Mouse (Mus musculus) limb, embryonic 12.5 days (tissue): ENCODE results near the gene Sema3a. TPM values are rescaled to one million over a fixed set of nuclear protein-coding genes. Genes with fewer than 3 reads are reported as not detected.

Source experiments
- ATAC-seq: fragments of 200-750 bp; cut with Nextera tagmentation; 2 replicates; pipeline ENCODE4 v1.8.0; 2017; ENCODE audit warnings: low read depth, moderate TSS enrichment; ENCODE audit not compliant: insufficient number of reproducible peaks, insufficient read depth, low FRiP score, low TSS enrichment
- H3K27ac ChIP-seq: fragments of 300-500 bp; sonication (generic); 2 replicates; pipeline ENCODE4 v1.5.1; 2016; ENCODE audit warnings: mild to moderate bottlenecking, moderate library complexity
- H3K27me3 ChIP-seq: fragments of 300-500 bp; sonication (generic); 2 replicates; pipeline ENCODE4 v1.6.1; 2016; ENCODE audit warnings: mild to moderate bottlenecking, moderate library complexity
- H3K36me3 ChIP-seq: fragments of 300-500 bp; sonication (generic); 2 replicates; pipeline ENCODE4 v1.6.1; 2016; ENCODE audit warnings: mild to moderate bottlenecking, moderate library complexity
- H3K4me1 ChIP-seq: fragments of 300-500 bp; sonication (generic); replicated peaks from 2 replicates; pipeline ENCODE4 v1.6.1; 2016
- H3K4me2 ChIP-seq: fragments of 300-500 bp; sonication (generic); 2 replicates; pipeline ENCODE4 v1.6.1; 2016; ENCODE audit warnings: mild to moderate bottlenecking, moderate library complexity
- H3K4me3 ChIP-seq: fragments of 300-500 bp; sonication (generic); replicated peaks from 2 replicates; pipeline ENCODE4 v1.5.1; 2016; ENCODE audit warnings: mild to moderate bottlenecking
- H3K9ac ChIP-seq: fragments of 300-500 bp; sonication (generic); replicated peaks from 2 replicates; pipeline ENCODE4 v1.6.1; 2016; ENCODE audit warnings: mild to moderate bottlenecking, moderate library complexity
- H3K9me3 ChIP-seq: fragments of 300-500 bp; sonication (generic); 2 replicates; pipeline ENCODE4 v1.6.1; 2016; ENCODE audit warnings: mild to moderate bottlenecking, moderate library complexity
- WGBS: fragments of 180-500 bp; shearing (Covaris S2); methylation state at CpG from one replicate; pipeline ENCODE4 v1.1.7; 2016; 5-methylcytosine and 5-hydroxymethylcytosine counted together
- polyA plus RNA-seq: library from polyadenylated mRNA; unstranded; fragments of >200 nt; fragmentation: Nextera tagmentation; extraction: Ambion mirVana; gene quantifications from 2 replicates; pipeline ENCODE4 v1.2.1, GENCODE M21; 2016

Sema3a gene
- polyA plus RNA-seq, 1 experiment from 2014 or later: 60.9 TPM

DNA sequence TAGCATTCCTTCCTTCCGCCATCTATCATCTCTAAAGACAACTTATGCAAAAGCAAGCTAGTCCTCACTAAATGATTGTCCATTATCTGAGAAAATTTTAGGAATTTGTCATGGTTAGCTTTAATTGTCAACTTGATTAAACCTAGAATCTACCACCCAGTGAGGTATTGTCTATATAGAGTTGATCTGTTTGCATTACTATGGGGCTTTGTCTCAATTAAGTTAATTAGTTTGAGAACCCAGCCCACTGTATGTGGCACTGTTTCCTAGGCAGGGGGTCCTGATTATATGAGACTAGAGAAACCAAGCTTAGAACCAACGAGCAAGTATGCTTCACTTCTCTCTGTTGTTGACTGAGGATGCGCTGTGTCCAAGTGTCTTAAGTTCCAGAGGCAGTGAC, 194.9 kb downstream of the Sema3a start:
- Histone ChIP-seq H3K9ac (no peak overlapping the region), H3K9me3 (no peaks in the 10 kb centered on the region), H3K4me2 (no peak overlapping the region), H3K27me3 (no peaks in the 10 kb centered on the region), H3K36me3 (no peaks in the 10 kb centered on the region), H3K4me3 (no peak overlapping the region), H3K27ac (no peak overlapping the region), H3K4me1 (peaks cover 12% of the 10 kb centered on the region)
- ATAC-seq: no peak
- WGBS: 78% methylated on average over 3 of the region's 3 CpGs

DNA sequence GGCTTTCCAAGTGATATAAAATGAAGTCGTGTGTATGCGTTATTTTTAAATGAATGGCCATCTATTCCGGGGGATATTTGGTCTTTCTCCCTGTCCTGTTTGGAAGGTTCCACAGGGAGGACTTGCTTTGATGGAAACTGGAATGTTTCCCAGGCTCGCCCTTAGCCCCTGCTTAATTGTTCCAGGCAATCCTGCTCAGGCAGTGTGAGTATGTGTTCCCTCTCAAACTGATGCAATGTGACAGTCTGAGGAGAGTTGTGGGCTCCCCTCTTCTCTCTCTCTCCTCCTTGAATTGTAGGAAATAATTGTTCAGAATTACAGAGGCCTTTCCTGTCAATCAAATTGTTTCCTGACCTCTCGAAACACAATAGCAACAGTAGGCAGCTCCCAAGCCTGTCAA, 202.1 kb downstream of the Sema3a start:
- Histone ChIP-seq H3K9ac (no peak overlapping the region), H3K4me3 (no peak overlapping the region), H3K27ac (no peak overlapping the region), H3K4me2 (no peak overlapping the region), H3K27me3 (no peaks in the 10 kb centered on the region), H3K9me3 (no peaks in the 10 kb centered on the region), H3K4me1 (peaks cover 6% of the 10 kb centered on the region), H3K36me3 (no peaks in the 10 kb centered on the region)
- no peak for ATAC-seq
- 65% methylated on average over 5 of the region's 5 CpGs for WGBS

DNA sequence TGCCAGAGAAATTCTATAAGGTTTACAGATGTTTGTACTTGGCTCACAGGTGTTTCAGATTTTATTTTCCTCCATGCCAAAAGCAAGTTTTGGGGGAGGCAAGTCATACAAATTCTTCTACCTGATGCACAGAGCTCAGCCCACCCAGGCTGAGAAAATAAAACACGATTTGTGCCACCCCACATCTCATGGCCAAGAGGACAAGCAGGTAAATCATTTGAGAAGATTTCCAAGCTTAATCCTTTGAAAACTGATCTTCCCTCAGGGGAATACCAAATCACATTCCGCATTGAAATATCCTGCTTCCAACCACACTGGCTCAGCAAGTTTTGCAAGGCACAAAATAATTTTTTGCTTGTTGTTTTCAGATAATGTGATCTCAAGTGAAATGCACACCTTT, 206.2 kb downstream of the Sema3a start:
- ATAC-seq: peak; percentile 20; the same call in 1 of the 2 replicates
- Histone ChIP-seq H3K36me3 (no peaks in the 10 kb centered on the region), H3K9ac (no peak overlapping the region), H3K4me2 (no peak overlapping the region), H3K9me3 (no peaks in the 10 kb centered on the region), H3K27me3 (no peaks in the 10 kb centered on the region), H3K4me3 (no peak overlapping the region), H3K4me1 (peaks cover 6% of the 10 kb centered on the region), H3K27ac (no peak overlapping the region)
- WGBS: 23% methylated on average over 2 of the region's 2 CpGs

DNA sequence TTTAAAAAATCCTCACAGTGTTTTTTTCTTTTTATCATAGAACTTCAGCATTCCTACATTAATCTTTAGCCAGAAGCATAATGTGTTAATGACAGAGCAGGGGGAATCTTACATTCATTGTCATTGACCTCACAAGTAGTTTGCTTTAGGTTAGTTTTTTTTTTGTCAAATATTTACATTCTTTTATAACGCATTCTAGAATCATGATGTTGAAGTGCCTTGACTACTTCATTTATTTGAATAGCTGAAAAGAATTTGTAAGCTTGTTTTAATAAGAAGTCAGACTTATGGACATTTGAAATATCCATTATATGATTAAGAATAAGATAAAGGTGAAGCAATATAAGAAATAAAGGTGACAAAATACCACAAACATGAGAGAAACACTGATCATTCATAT, 212.5 kb downstream of the Sema3a start:
- H3K27me3 ChIP-seq: no peaks in the 10 kb centered on the region
- 92% methylated on average over 1 of the region's 1 CpGs for WGBS
- H3K4me1 ChIP-seq: no peaks in the 10 kb centered on the region
- no peak overlapping the region for H3K4me3 ChIP-seq
- no peaks in the 10 kb centered on the region for H3K36me3 ChIP-seq
- no peaks in the 10 kb centered on the region for H3K9me3 ChIP-seq
- no peak overlapping the region for H3K27ac ChIP-seq
- no peak overlapping the region for H3K4me2 ChIP-seq
- H3K9ac ChIP-seq: no peak overlapping the region
- ATAC-seq: no peak

DNA sequence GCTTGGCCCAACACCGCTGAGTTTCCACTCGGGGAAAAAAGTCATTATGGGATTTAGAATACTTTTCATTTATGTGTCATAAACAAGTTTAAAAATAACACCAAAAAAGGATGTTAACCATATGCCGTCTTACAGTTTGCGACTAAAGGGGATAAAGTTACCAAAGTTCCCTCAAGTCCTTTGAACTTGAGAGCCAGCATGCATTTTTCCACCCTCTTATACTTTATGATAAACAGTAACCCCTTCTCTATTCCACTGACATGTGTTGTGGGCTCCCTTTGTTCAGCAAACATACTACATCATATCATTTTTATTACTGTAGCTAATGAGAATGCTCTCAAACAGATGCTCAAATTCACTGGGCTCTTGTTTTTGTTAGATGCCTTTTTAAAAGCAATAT, 221.9 kb downstream of the Sema3a start:
- H3K27ac ChIP-seq: no peak overlapping the region
- no peaks in the 10 kb centered on the region for H3K36me3 ChIP-seq
- H3K4me3 ChIP-seq: no peak overlapping the region
- no peaks in the 10 kb centered on the region for H3K27me3 ChIP-seq
- H3K4me1 ChIP-seq: no peaks in the 10 kb centered on the region
- no peaks in the 10 kb centered on the region for H3K9me3 ChIP-seq
- 36% methylated on average over 4 of the region's 4 CpGs for WGBS
- ATAC-seq: peak; percentile 63; the same call in 1 of the 2 replicates
- H3K9ac ChIP-seq: no peak overlapping the region
- H3K4me2 ChIP-seq: no peak overlapping the region

DNA sequence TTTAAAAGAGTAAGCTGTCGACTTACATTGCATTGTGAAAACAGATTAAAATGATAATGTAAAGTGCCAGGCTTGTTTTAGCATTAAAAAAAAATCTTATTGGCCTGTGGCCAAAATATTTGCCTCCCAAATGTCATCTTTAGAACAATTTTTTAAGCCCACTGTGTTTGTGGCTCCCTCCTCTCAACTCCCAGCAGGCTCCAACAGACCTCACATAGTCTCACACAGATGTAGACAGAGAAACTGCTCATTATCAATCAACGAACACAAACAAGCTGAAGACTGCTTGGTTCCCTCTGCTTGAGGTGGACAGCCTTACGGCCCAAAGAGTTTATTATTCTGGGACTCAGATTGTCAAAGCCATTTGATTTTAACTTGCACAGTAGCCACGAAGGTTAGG, 226.4 kb downstream of the Sema3a start:
- 41% methylated on average over 4 of the region's 4 CpGs for WGBS
- H3K9me3 ChIP-seq: no peaks in the 10 kb centered on the region
- H3K4me2 ChIP-seq: no peak overlapping the region
- H3K4me1 ChIP-seq: no peaks in the 10 kb centered on the region
- H3K36me3 ChIP-seq: no peaks in the 10 kb centered on the region
- ATAC-seq: no peak
- no peak overlapping the region for H3K9ac ChIP-seq
- H3K27me3 ChIP-seq: no peaks in the 10 kb centered on the region
- H3K4me3 ChIP-seq: no peak overlapping the region
- H3K27ac ChIP-seq: no peak overlapping the region

DNA sequence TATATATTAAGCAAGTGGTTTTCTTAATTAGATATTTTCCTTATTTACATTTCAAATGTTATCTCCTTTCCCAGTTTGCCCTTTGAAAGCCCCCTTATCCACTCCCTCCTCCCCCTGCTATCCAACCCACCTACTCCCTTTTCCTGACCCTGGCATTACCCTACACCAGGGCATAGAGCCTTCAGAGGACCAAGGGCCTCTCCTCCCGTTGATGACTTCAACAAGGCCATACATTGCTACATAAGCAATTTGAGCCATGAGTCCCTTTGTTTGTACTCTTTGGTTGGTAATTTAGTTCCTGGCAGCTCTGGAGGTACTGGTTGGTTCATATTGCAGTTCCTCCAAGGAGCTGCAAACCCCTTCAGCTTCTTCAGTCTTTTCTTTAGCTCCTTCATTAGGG, 227.8 kb downstream of the Sema3a start:
- ATAC-seq: no peak
- Histone ChIP-seq H3K36me3 (no peaks in the 10 kb centered on the region), H3K4me3 (no peak overlapping the region), H3K4me2 (no peak overlapping the region), H3K9me3 (no peaks in the 10 kb centered on the region), H3K27me3 (no peaks in the 10 kb centered on the region), H3K9ac (no peak overlapping the region), H3K27ac (no peak overlapping the region), H3K4me1 (no peaks in the 10 kb centered on the region)
- 77% methylated on average over 1 of the region's 1 CpGs for WGBS

DNA sequence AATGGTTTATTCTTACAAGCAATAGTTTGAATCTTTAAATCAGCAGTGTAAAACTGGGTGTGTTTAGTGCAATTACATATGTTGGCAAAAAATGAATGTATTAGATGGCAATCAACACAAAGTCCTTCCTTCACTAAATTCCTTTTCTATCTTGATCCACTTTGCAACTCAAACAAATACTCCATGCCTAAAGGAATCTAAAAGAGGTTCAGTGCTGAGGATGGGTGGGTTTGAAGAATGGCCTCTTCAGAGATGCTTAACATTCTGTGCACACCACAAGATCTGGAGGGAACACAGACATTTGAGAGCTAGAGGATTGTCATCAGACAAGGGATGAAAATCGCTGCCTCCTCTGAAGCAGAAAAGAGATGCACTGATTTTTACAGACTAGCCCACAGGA, 228.3 kb downstream of the Sema3a start:
- Histone ChIP-seq H3K36me3 (no peaks in the 10 kb centered on the region), H3K27me3 (no peaks in the 10 kb centered on the region), H3K27ac (no peak overlapping the region), H3K4me1 (no peaks in the 10 kb centered on the region), H3K9me3 (no peaks in the 10 kb centered on the region), H3K9ac (no peak overlapping the region), H3K4me3 (no peak overlapping the region), H3K4me2 (no peak overlapping the region)
- 84% methylated on average over 1 of the region's 1 CpGs for WGBS
- no peak for ATAC-seq

DNA sequence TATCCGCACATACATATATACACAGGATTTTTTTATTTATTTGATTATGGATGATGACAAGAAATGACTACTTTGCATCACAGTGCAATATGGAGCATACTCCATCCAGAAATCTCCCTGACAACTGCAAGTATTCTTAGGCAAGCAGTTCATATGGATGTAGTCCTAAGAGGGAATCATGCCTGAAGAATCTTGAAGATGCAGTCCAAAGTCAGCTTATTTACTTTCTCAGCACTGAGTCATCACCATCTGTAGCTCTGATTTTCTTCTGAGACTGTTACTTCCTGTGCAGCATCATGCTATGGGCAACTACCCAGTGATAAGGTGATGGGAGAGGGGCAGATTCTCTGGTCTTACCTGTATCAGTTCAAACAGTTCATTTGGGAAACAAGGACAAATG, 229.7 kb downstream of the Sema3a start:
- Histone ChIP-seq H3K9me3 (no peaks in the 10 kb centered on the region), H3K4me3 (no peak overlapping the region), H3K27ac (no peak overlapping the region), H3K4me1 (no peaks in the 10 kb centered on the region), H3K4me2 (no peak overlapping the region), H3K36me3 (no peaks in the 10 kb centered on the region), H3K27me3 (no peaks in the 10 kb centered on the region), H3K9ac (no peak overlapping the region)
- WGBS: 88% methylated on average over 1 of the region's 1 CpGs
- no peak for ATAC-seq

DNA sequence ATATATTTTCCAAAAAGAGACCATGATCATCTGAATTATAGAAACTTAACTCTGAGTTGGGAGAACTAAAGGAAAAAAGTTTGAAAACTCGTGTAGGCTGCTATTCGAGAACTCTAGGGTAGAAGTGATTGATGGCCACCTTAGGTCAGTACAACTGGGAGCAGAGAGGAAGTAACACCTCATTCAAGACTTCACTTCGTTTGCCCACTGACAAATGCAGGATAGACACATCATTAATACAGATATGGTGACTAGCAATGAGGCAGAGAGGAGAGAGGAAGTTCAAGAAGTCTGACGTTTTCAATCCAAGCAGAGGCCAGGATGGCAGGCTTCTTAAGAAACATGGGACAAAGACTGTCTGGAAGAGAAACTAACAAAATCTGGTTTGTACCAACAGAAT, 233.6 kb downstream of the Sema3a start:
- H3K9me3 ChIP-seq: no peaks in the 10 kb centered on the region
- 4% methylated on average over 4 of the region's 4 CpGs for WGBS

DNA sequence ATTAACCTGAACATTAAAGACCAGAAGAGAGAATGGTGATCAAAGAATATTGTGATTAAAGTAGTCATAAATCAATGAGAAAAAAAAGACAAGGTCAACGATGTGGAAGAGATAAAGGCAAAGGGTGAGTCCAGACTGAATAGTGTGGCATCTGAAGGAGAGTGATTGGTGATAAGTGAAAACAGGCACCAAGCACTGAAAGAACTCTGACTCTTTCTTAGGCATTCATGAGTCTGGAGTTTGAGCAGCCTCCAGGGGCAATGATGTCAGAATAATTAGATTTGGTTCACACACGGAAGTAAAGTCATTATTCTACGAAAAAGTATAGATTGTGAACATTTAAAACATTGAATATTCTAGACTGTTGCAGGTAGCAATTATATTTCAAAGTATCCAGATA, 235.5 kb downstream of the Sema3a start:
- H3K27ac ChIP-seq: no peak overlapping the region
- H3K36me3 ChIP-seq: no peaks in the 10 kb centered on the region
- no peak overlapping the region for H3K9ac ChIP-seq
- no peaks in the 10 kb centered on the region for H3K27me3 ChIP-seq
- H3K4me2 ChIP-seq: no peak overlapping the region
- no peak overlapping the region for H3K4me3 ChIP-seq
- H3K9me3 ChIP-seq: no peaks in the 10 kb centered on the region
- no peaks in the 10 kb centered on the region for H3K4me1 ChIP-seq
- ATAC-seq: no peak
- 15% methylated on average over 3 of the region's 3 CpGs for WGBS

More for the DNA sequence above, 233.6 kb downstream of the Sema3a start:
- no peak overlapping the region for H3K4me3 ChIP-seq
- no peaks in the 10 kb centered on the region for H3K36me3 ChIP-seq
- no peaks in the 10 kb centered on the region for H3K4me1 ChIP-seq
- no peak overlapping the region for H3K9ac ChIP-seq
- no peak overlapping the region for H3K27ac ChIP-seq
- no peak for ATAC-seq
- H3K4me2 ChIP-seq: no peak overlapping the region
- no peaks in the 10 kb centered on the region for H3K27me3 ChIP-seq

DNA sequence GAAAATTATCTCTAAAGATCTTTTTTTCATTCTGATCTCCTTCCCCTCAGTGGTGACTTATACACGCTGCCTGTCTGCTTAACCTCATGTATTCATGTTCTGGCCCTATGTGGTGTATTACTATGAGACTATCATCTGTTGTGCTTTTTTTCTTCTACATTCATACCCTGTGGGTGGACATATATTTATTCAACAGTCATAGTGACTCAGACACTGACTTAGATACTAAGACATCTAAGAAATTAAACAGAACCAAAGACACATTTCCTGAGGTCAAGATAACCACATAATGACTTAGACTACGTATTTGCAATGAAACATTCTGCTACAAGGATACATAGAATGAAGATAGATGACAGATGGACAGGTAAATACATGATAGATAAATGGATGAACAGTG, 239.9 kb downstream of the Sema3a start:
- no peaks in the 10 kb centered on the region for H3K27me3 ChIP-seq
- H3K9ac ChIP-seq: no peak overlapping the region
- no peaks in the 10 kb centered on the region for H3K36me3 ChIP-seq
- no peak for ATAC-seq
- WGBS: 90% methylated on average over 2 of the region's 2 CpGs
- H3K9me3 ChIP-seq: no peaks in the 10 kb centered on the region
- H3K4me3 ChIP-seq: no peak overlapping the region
- H3K4me1 ChIP-seq: no peaks in the 10 kb centered on the region
- H3K27ac ChIP-seq: no peak overlapping the region
- no peak overlapping the region for H3K4me2 ChIP-seq
